Mouse (Mus musculus) heart, adult 9 months (tissue): ENCODE measurements around the gene Aspm.

Experiments used
- DNase-seq, 2 experiments: peaks; one replicate each; pipeline ENCODE4 v3.0.0; 2022; ENCODE audit warnings: low spot score in 2 of 2

Gene Aspm

DNA sequence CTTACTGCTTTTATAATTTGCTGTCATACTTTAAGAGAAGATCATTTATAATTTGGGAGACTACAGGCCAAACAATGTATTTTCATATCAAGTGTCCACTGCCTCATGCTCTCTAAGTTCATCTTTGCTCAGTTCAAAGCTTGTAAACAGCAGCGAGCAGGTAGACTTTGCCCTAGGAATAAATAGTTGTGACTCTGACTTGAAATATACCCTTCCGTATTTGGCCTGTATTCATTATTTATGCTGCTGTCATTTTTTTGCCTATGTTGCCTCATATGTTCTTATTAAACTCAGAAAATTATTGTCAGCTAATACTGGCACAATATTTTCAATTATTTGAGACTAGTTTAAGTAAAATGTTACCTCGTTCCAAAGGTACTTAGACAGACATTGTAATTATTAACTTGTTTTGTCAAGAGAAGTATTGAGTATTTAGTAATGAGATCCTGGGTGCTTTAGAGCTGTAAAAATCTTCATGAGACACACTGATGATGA is 46.7 kb downstream of the Aspm start, which contains the start of gene F13b:
Gene F13b (plus strand): TSS at position 445 of the 495 bp plus-strand sequence.
- no peak for DNase-seq

GRCm38 (mm10) chr1:139514556-139514955 is 60.0 kb downstream of the Aspm start:
- no peak for DNase-seq
